Mouse (Mus musculus) layer of hippocampus, postnatal 10 days (tissue): ENCODE measurements at regions not wholly inside any gene's neighbourhood (a gene's known extent, or its start where the extent isn't known, plus 50 kb on each side); places are given as distances from the start of the nearest gene placed in this dataset.

Experiments used
- DNase-seq, 2 experiments: peaks; one replicate each; pipeline ENCODE4 v3.0.0; 2021; ENCODE audit warnings: low spot score in 2 of 2

DNA sequence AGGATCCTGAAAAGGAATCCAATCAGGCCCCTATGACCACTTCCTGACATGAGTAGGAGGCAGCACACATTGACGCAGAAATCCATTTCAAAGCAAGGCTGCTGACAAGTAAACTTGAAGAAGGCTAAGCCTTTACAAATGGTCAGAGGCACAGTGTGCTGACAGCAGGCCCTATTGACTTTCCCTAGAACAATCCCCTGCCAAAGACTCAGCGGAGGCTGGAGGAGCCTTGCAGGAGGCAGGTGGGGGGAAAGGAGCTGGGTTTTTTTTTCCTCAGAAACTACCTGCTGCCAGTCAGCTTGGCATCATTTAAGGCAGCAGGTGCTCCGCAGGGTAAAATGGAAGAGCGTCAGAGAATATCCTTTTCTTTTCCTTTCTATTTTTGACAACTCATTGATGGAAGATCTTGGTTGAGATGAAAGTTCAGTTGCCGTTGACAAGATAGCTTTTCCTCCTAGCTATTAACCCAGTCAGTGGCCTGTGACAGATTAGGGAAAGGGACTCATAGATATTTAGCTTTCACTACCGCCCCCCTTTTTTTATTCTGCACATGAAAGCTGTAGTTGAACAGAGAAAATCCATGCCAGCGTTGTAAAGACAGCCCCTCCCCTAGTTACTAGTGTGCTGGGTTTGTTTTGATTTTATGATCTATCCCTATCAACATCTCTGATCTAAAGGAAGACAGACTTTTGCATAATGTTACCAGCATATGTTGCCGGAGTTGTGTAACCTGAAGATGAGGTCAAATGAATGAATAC, 210.6 kb downstream of the Csnka2ip start:
- DNase-seq, result no peak

DNA sequence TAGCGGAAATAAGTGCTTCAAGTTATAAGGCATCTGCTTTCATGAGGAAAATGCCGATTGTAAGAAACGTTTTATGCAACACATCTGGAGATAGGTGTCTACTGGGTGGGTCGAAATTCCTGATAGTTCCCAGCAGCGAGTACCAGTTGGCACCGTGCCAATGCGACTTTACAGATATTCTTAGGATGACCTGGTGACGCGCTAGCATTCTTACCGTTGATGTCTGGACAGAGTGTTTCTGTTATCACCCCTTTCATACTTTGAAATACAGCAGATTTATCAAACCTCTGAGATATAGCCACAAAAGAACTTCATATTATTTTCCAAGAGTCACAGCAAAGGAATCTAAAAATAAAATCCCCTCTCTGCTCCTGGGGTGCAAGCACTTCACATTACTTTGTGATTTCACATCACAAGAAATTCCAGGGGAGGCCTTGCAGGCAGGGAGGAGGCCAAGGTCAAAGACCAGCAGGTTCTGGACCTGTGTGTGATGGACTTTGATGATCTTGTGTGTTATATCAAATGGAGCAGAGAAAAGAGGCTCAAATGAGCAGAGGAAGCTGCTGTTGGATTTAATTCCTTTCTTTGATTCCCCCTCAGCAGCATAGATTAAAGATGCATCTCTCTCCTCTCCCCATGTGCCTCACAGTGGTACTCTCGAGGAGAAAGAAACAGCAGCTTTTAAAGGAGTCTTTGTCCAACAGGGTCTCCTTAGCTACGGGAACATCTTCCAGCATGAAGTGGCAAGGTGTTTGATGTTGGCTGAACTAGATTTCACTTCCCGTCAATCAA, 233.4 kb downstream of the Csnka2ip start:
- DNase-seq, result no peak

GRCm38 (mm10) chr16:64347940-64348339, 254.3 kb downstream of the Csnka2ip start:
- DNase-seq, result no peak

GRCm38 (mm10) chr16:64332887-64333455, 269.2 kb downstream of the Csnka2ip start:
- DNase-seq, result peak in 1 of 2 experiments; percentile 26

DNA sequence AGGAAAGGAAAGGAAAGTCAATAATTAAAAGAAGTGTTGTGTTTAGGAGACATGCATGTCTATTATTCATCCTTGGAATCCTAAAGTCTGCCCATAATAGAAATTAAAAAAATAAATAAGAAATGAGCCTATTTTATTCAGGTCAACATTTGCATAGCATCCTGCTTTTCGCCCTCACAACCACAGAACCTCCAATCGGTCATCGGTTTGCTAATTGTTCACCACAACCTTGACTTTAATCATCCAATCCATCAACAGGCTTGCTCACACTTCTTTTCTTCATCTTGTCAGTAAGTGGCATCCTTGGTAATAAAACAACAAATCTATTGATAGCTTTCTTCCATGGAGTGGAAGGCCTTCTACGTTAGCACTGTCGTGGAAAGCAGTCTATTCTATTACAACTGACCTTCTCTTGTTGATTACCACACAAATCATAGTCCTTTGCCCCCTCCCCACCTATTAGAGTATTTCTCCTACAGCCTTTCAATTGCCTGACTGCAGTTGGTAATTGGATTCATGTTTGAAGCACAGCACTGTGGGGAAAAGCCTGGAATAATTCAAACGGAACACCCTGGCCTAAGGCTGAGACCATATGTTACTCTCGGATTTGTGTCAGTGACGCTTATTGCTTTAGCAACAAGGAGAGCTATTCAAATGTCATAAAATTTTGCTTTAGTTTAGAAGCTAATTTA, 269.9 kb downstream of the Csnka2ip start:
- DNase-seq, result peak; percentile 17 to 21

GRCm38 (mm10) chr16:64329264-64330060, 272.7 kb downstream of the Csnka2ip start:
- peak; percentile 10 to 14 for DNase-seq

GRCm38 (mm10) chr16:64318796-64319493, 283.3 kb downstream of the Csnka2ip start:
- DNase-seq, result no peak

DNA sequence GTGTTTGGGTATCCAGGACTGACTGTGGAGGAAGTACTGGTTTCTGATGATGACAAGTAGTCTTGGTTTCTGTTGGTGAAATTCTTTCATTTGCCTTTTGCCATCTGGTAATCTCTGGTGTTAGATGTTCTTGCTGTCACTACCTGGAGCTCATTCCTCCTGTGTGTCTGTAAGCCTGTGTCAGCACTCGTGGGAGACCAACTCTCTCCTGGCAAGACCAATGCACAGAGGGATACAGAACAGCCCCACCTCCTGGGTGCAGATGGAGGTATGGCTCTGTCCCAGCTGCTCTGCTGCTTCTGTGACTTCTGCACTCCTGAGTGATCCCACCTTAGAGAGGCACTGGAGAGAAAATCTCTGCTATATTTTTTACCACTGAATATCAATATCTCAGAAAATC, 285.4 kb downstream of the Csnka2ip start:
- DNase-seq, result no peak

DNA sequence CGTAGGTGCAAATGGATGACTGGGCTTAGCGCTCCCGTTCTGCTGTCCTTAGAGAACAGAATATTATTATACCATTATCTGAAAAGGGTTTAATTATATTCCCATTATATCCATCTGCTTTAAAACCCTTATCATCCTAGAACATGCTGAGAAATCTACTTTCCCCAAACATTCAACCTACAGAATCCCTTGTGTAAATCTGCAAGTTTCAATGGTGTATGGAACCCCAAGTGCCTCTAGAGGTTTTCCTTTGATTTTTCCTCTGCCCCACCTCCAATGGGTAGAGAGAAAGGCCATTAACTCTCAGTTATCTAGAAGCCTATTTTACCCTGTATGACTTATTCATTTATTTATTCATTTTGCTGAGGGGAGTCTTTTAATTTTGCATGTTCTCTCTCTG, 308.7 kb downstream of the Csnka2ip start:
- DNase-seq, result no peak

- DNase-seq, result no peak
These were observed 316.9 kb downstream of the Csnka2ip start for GRCm38 (mm10) chr16:64285306-64285705.

- no peak for DNase-seq
These were observed 326.2 kb downstream of the Csnka2ip start for GRCm38 (mm10) chr16:64275860-64276597.

GRCm38 (mm10) chr16:64275420-64275819, 326.8 kb downstream of the Csnka2ip start:
- DNase-seq, result no peak

DNA sequence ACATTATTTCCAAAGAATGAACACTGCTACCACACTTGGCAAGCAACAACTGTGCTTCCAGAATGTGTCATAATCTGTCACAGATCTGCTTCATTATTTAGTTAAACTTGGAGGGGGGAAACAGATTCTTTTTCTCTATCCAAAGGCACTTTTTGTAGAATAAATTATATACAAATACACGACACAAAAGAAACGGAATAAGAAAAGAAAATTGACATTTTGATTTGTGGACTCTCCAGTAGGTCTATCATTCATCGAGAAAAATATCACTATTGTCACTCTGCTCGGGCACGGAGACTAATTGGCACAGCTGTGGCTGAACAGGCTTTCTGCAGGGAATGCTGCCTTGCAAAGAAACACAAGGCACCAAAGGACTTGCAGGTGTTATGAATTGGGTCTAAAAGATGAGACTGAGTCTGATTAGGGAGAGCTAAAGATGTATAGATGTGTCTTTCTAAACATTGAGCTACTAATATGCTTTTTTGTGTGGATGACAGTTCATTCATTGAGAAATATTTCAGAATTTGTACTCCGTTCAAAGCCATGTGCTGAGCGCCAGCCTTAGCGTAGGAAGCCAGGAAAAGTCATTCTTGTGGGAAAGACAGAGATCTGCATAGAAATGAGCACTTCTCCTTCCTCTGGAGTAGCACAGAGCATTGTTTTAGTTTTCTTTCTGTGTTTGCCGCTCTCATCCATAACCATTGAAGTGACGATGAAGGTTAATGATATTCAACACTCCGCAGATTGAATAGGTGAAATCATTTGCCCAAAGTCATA, 337.1 kb downstream of the Csnka2ip start:
- peak; percentile 30 to 34 for DNase-seq

DNA sequence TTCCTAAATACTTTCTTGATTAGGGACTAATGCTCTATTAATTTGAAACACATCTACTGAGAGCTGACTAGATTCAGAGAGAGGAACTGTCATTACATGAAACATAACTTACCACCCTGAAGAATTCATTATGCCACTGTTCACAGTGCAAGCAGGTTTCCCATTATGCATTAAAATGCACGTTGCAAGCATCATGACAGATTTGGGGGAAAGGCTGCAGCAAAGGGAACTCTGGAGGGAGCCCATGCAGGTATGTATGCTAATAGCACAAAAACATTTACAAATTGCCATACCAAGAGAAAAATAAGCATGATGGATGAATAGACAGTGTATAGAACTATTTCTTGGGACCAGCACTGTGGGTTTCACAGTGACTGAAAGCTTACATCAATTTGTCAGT, 351.1 kb downstream of the Csnka2ip start:
- no peak for DNase-seq

GRCm38 (mm10) chr16:64248743-64249142, 353.5 kb downstream of the Csnka2ip start:
- DNase-seq, result no peak

DNA sequence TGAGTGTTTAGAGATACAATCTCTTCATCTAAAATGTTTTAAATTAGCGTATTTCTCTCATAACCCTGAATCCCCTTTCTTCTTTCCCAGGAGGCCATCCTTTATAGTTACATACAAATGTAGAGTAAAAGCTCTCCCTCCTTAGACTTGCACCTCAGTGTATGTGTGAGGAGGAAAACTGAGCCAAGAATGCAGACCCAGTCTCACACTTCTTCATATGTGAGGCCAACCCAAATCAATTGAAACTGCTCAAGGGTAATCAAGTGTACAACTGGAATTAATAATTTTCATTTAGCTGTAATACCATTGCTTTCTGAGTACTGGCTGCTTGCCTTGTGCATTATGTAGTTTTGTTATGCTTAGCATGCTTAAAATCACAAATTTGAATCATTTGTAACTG, 356.3 kb downstream of the Csnka2ip start:
- no peak for DNase-seq

GRCm38 (mm10) chr16:64224336-64224735, 360.4 kb upstream of the Epha3 start:
- DNase-seq, result no peak

- no peak for DNase-seq
These were observed 352.7 kb upstream of the Epha3 start for GRCm38 (mm10) chr16:64216671-64217070.

DNA sequence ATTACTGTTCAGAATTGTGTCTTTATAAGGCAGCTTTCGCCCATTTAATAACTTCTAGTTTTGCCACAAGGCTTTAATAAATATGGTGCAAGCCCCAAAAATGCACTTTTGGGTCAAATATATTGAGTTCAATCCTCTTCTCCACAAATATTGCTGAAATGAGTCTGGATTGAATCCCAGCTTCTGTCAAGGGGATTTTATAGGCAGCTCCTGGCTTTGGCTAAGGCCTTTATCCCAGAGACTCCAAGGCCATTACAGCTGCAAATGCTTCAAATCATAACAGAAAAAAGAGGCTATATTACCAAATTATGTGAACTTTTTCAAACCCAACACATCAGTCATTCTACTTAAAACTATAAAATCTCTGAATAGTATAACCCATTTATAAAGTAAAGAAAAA, 347.9 kb upstream of the Epha3 start:
- no peak for DNase-seq
